ENCODE assay signal across 23 mouse cellular contexts in the genomic region with DNA sequence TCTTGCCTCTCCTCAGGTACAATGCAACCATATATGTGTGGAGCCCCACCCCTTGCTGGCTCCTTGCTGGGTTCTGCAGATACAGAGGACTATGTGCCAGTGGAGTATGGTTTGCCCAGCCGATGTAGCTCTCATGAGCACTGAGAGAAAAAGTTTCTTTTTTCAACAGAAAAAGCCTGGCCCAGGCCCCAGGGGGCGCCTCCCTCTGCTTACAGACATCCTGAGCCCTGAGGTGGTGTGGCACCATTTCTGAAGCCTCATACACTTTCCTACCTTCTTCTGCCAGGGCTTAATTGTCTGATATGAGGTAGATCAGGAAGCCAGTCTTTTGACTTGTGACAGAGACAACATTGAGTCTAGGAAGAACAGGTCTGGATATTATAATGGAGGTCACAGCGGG. TPM values are rescaled to one million over a fixed set of nuclear protein-coding genes. Genes with fewer than 3 reads are reported as not detected.
"Had no signal": no experiment of that assay in that cellular context is flagged by ENCODE, and none has a peak within 500 bp of the region (broad histone marks: within the 10 kb centered on the region; RNA-seq: fewer than 3 reads in every experiment).

No protein-coding gene starts in this region.

- ATAC-seq: lung, postnatal 0 days; midbrain, embryonic 16.5 days had no signal

- H3K36me3 ChIP-seq: lung, embryonic 15.5 days; midbrain, embryonic 10.5 days; midbrain, embryonic 12.5 days; neural tube, embryonic 13.5 days; neural tube, embryonic 15.5 days; stomach, embryonic 15.5 days had no signal

- H3K4me2 ChIP-seq: lung, embryonic 15.5 days; midbrain, embryonic 12.5 days; neural tube, embryonic 13.5 days; neural tube, embryonic 15.5 days; stomach, embryonic 15.5 days had no signal

- H3K27ac ChIP-seq: lung, embryonic 15.5 days; midbrain, embryonic 10.5 days; midbrain, embryonic 12.5 days; neural tube, embryonic 13.5 days; neural tube, embryonic 15.5 days; stomach, embryonic 15.5 days had no signal

- H3K9me3 ChIP-seq: lung, embryonic 15.5 days; midbrain, embryonic 10.5 days; midbrain, embryonic 12.5 days; neural tube, embryonic 13.5 days; neural tube, embryonic 15.5 days; stomach, embryonic 15.5 days had no signal

- H3K27me3 ChIP-seq: stomach, embryonic 15.5 days had no signal

- H3K4me3 ChIP-seq: lung, embryonic 15.5 days; midbrain, embryonic 10.5 days; midbrain, embryonic 12.5 days; myocyte; neural tube, embryonic 13.5 days; neural tube, embryonic 15.5 days; stomach, embryonic 15.5 days had no signal

- DNase-seq: lung, adult 2 months; lung, postnatal 14 days; lung, postnatal 4 days; midbrain, embryonic 14.5 days; retina, postnatal 1 day; right cerebral cortex, adult 18-20 months; right cerebral cortex, postnatal 25 days; right cerebral cortex, postnatal 4 days; thymus, adult 18-20 months; thymus, postnatal 14 days; thymus, postnatal 36 days had no signal

- H3K9ac ChIP-seq: lung, embryonic 15.5 days; midbrain, embryonic 12.5 days; neural tube, embryonic 13.5 days; neural tube, embryonic 15.5 days; stomach, embryonic 15.5 days had no signal

RNA-seq across cellular contexts. Expression of a gene that starts 16.2 kb away (rescaled TPM):
- total RNA-seq: megakaryocyte, adult 5-6 weeks; megakaryocyte-erythroid progenitor cell, adult 5-6 weeks had no signal
- polyA plus RNA-seq: lung, postnatal 0 days; myocyte; neural tube, embryonic 13.5 days; neural tube, embryonic 15.5 days; spleen, adult 2 months had no signal
